Mouse (Mus musculus): ENCODE results near the gene Zdhhc21. TPM values are rescaled to one million over a fixed set of nuclear protein-coding genes. Genes with fewer than 3 reads are reported as not detected.

Gene Zdhhc21
- polyA plus RNA-seq (2015; fragmentation: Illumina TruSeq; extraction: RNeasy Lipid Tissue Mini Kit (QIAGEN cat#74804); ENCODE audit: low read depth, low replicate concordance) = 21.2 TPM

GRCm38 (mm10) chr4:82859131-82860125 is at the start of gene Zdhhc21:
Gene Zdhhc21, minus strand, starts transcription at chr4:82859958.

DNA sequence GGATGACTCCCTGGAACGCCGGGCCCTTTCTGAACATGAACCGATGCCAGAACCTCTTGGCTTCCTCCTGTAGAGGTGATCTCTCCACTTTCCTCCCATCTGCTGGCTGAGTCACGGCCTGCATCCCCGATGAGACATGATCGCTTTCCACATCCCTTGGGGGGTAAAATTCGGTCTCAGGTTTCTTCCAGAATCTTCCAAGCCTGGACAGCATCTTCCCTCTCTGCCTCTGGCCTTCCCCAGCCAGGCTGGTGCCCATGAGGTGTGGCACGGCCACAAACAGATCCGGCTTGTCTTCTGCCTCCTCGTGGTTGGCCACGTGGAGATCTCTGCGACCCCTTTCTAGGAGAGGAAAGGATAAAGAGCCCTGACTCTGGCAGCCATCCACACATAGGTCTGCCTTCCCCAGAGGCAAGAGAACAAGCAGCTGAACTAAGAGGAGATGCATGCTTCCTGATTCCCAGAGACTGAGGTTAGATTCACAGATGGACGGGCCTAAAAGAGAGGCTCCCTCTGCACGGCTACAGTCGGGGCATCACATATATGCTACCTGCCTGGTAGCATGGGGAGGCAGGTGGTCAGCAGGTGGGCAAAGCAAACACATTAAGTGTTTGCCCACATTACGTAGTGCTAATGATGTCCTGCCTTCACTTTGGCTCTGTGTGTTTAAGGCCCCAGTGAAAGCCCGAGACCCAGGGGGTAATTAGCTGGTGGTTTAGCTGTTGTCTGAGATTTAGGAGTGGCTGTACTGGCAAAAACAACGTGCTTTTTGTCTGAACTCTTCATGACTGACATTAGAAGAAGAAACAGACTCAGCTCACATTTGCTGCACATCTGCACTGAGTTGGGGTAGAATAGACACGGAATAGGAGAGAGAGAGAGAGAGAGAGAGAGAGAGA is 25.1 kb upstream of the Zdhhc21 start, which contains the start of gene Cer1:
TSS of gene Cer1 (minus strand) at position 513 of the 899 bp plus-strand sequence.

Other genes with a start within 250 kb of the Zdhhc21 start
- gene Nfib, start 154.2 kb downstream of the Zdhhc21 start, polyA plus RNA-seq (2015; fragmentation: Illumina TruSeq; extraction: RNeasy Lipid Tissue Mini Kit (QIAGEN cat#74804); ENCODE audit: low read depth, low replicate concordance) = 23.9 TPM
- gene Cer1, start 25.2 kb upstream of the Zdhhc21 start, polyA plus RNA-seq (2015; fragmentation: Illumina TruSeq; extraction: RNeasy Lipid Tissue Mini Kit (QIAGEN cat#74804); ENCODE audit: low read depth, low replicate concordance) = 0.25 TPM
- gene Frem1, start 192.4 kb upstream of the Zdhhc21 start, polyA plus RNA-seq (2015; fragmentation: Illumina TruSeq; extraction: RNeasy Lipid Tissue Mini Kit (QIAGEN cat#74804); ENCODE audit: low read depth, low replicate concordance) = 1.1 TPM

All from brain, adult 10 weeks (tissue).